Mouse (Mus musculus) gastrocnemius, adult 2 months (tissue): ENCODE results near the gene Nlgn2. TPM values are rescaled to one million over a fixed set of nuclear protein-coding genes. Genes with fewer than 3 reads are reported as not detected.

Experiments
- DNase-seq: peaks from one replicate; pipeline ENCODE4 v3.0.0; 2022
- H3K27ac ChIP-seq: fragments of 200-600 bp; 2 replicates; pipeline ENCODE4 v1.8.1; 2022; ENCODE audit warnings: mild to moderate bottlenecking
- H3K4me3 ChIP-seq: fragments of 200-600 bp; 2 replicates; pipeline ENCODE4 v1.8.1; 2022; ENCODE audit warnings: mild to moderate bottlenecking, moderate library complexity
- CTCF ChIP-seq: fragments of 200-600 bp; IDR thresholded peaks from 2 replicates; pipeline ENCODE4 v1.8.1; 2022; ENCODE audit warnings: antibody characterized with exemption, mild to moderate bottlenecking, moderate library complexity
- intact Hi-C: fragments of 180-260 bp; cut with DNase I; formaldehyde crosslinking; loops from one replicate; pipeline ENCODE4 v1.15.1; 2025
- microRNA-seq: library from miRNA; unstranded; fragments of <30 nt; microRNA quantifications from one replicate; pipeline ENCODE4 v1.2.0, GENCODE M21; 2021
- total RNA-seq, 2 experiments: library from RNA; stranded (reverse); gene quantifications; 2 replicates each; pipeline ENCODE4 v1.2.3; 2021

Nlgn2 gene
- total RNA-seq, 2 experiments from 2014 or later: 2.3 to 2.7 TPM

DNA sequence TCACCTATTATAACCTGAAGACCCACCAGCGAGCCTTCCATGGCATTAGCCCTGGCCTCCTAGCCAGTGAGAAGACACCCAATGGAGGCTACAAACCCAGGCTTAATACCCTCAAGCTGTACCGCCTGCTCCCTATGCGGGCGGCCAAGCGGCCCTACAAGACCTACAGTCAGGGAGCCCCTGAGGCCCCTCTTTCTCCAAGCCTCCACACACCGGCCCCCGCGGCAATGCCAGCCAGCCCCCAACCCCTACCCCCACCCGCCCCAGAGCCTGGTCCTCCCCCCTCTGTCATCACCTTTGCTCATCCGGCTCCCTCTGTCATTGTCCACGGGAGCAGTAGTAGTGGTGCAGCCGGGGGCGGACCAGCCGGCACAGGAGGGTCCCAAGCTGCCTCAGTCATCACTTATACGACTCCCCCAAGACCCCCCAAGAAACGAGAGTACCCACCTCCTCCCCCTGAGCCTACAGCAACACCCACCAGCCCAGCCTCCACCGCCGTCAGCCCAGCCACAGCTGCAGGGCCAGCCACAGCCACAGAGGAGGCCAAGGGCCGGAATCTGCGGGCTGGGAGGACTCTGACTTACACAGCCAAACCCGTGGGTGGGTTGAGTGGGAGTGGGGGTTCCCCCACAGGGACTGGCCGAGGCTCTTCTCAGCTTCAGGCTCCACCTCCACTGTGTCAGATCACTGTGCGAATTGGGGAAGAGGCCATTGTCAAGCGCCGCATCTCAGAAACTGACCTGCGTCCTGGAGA is 59.9 kb downstream of the Nlgn2 start:
- Histone ChIP-seq H3K27ac (no peak overlapping the region), H3K4me3 (no peak overlapping the region)
- TF ChIP-seq CTCF: no peak
- no peak for DNase-seq
- intact Hi-C loops: no loop called here

DNA sequence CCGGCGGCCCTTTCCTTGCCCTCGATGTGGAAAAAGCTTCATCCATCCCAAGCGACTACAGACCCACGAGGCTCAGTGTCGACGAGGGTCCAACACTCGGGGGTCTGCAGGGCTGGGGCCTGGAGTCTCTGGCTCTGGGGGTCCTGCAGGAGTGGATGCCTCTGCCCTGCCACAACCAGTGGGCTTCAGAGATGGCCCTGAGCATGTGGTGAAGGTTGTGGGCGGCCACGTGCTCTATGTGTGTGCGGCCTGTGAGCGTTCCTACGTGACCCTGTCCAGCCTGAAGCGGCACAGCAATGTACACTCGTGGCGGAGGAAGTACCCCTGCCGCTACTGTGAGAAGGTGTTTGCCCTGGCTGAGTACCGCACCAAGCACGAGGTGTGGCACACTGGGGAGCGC is 61.1 kb downstream of the Nlgn2 start:
- no peak overlapping the region for H3K27ac ChIP-seq
- TF ChIP-seq CTCF: no peak
- intact Hi-C loops: no loop called here
- no peak for DNase-seq
- no peak overlapping the region for H3K4me3 ChIP-seq

DNA sequence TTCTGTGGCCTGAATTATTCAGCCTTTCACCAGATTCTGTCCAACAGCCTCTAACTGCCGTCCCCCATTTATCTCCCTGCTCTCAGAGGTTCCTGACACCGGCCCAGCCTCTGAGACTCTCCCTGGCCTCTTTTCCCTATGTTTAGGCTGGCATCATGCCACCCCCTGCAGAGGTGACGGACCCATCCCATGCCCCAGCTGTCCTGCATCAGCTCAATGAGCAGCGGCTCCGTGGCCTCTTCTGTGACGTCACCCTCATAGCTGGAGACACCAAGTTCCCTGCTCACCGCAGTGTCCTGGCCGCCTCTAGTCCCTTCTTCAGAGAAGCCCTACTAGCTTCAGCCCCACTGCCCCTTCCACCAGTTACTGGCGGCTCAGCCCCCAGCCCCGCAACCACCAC is 61.9 kb downstream of the Nlgn2 start:
- DNase-seq: no peak
- Histone ChIP-seq H3K4me3 (no peak overlapping the region), H3K27ac (no peak overlapping the region)
- intact Hi-C loops: loop anchor here (2.0 kb wide), 1 partner anchor 15 kb away; no protein-coding TSS in a partner anchor
- TF ChIP-seq CTCF: no peak

DNA sequence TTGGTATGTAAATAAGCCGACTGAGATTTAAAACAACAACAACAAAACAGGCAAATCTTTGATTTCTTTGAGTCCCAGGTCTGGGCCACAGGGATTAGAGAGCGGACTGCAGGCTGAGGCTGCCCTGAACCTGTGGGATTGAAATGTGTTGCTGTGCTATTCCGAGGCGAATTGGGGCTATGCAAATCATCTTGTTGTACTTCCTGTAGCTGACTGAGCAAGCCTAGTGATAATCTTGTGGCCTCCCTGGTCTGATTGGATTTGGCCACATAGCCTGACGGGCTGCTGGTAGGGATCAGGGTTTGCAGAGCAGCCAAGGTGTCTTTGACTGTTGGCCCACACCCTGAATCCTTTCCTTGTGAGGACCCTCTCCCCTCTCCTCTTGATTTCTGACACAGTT is 62.6 kb downstream of the Nlgn2 start:
- no peak for TF ChIP-seq CTCF
- intact Hi-C loops: loop anchor here (2.0 kb wide), 1 partner anchor 16 kb away; no protein-coding TSS in a partner anchor
- DNase-seq: no peak
- Histone ChIP-seq H3K4me3 (no peak overlapping the region), H3K27ac (no peak overlapping the region)

Small RNA genes lying within 50 kb of the gene (microRNA-seq; reads per million reads assigned to microRNA genes)
- gene Mir6924: not detected

Other genes with a start within 250 kb of the Nlgn2 start
- 100 to 1,000 TPM; 271 to 389 TPM for gene Atp1b2, start 231.8 kb downstream of the Nlgn2 start, total RNA-seq
- gene Shbg, start 219.9 kb downstream of the Nlgn2 start, total RNA-seq: not detected
- gene Sat2, start 215.8 kb downstream of the Nlgn2 start, total RNA-seq: 1 to 10 TPM; 2.6 to 3.2 TPM
- 100 to 1,000 TPM in 1 of 2 experiments, 10 to 100 TPM in 1; 90.6 to 104 TPM for gene Fxr2, start 204.8 kb downstream of the Nlgn2 start, total RNA-seq
- gene Sox15, start 182.5 kb downstream of the Nlgn2 start, total RNA-seq: not detected
- gene Mpdu1, start 175.1 kb downstream of the Nlgn2 start, total RNA-seq: 1 to 10 TPM; 8.6 to 9.7 TPM
- 1 to 10 TPM; 1.7 to 3.2 TPM for gene Cd68, start 171.6 kb downstream of the Nlgn2 start, total RNA-seq
- gene Eif4a1, start 165.4 kb downstream of the Nlgn2 start, total RNA-seq: 10 to 100 TPM; 98.0 to 98.5 TPM
- 10 to 100 TPM; 25.4 to 28.1 TPM for gene Senp3, start 155.7 kb downstream of the Nlgn2 start, total RNA-seq
- gene Tnfsf13, start 152.0 kb downstream of the Nlgn2 start, total RNA-seq: 1 to 10 TPM in 1 of 2 experiments, under 1 TPM in 1; 0.64 to 1.1 TPM
- gene Tnfsf12, start 141.9 kb downstream of the Nlgn2 start, total RNA-seq: 10 to 100 TPM in 1 of 2 experiments, 1 to 10 TPM in 1; 6.5 to 10.6 TPM
- 1 to 10 TPM; 1.2 to 1.9 TPM for gene Tnfsfm13, start 141.7 kb downstream of the Nlgn2 start, total RNA-seq
- gene Polr2a, start 79.1 kb downstream of the Nlgn2 start, total RNA-seq: 10 to 100 TPM; 26.9 to 35.4 TPM
- not detected for gene Slc35g3, start 75.8 kb downstream of the Nlgn2 start, total RNA-seq
- gene Zbtb4, start 71.9 kb downstream of the Nlgn2 start, total RNA-seq: 10 to 100 TPM; 29.3 to 35.9 TPM
- gene Chrnb1, start 41.8 kb downstream of the Nlgn2 start, total RNA-seq: 10 to 100 TPM; 23.2 to 26.3 TPM
- gene Fgf11, start 35.9 kb downstream of the Nlgn2 start, total RNA-seq: 1 to 10 TPM; 3.9 to 4.7 TPM
- under 1 TPM; 0.20 to 0.41 TPM for gene Tmem102, start 32.2 kb downstream of the Nlgn2 start, total RNA-seq
- gene Gm39566, start 22.5 kb downstream of the Nlgn2 start, total RNA-seq: not detected
- gene Spem2, start 19.3 kb downstream of the Nlgn2 start, total RNA-seq: not detected
- gene Spem1, start 15.6 kb downstream of the Nlgn2 start, total RNA-seq: not detected
- gene Tmem256, start 730 bp upstream of the Nlgn2 start, total RNA-seq: 100 to 1,000 TPM; 144 to 165 TPM
- 10 to 100 TPM in 1 of 2 experiments, 1 to 10 TPM in 1; 9.6 to 13.0 TPM for gene Plscr3, start 8.6 kb upstream of the Nlgn2 start, total RNA-seq
- gene Tnk1, start 20.9 kb upstream of the Nlgn2 start, total RNA-seq: under 1 TPM in 1 of 2 experiments, not detected in 1; 0.11 TPM
- not detected for gene Tmem95, start 40.2 kb upstream of the Nlgn2 start, total RNA-seq
- gene Kctd11, start 43.6 kb upstream of the Nlgn2 start, total RNA-seq: 1 to 10 TPM; 1.3 to 1.7 TPM
- gene Acap1, start 57.8 kb upstream of the Nlgn2 start, total RNA-seq: under 1 TPM in 1 of 2 experiments, not detected in 1; 0.08 TPM
- under 1 TPM in 1 of 2 experiments, not detected in 1; 0.33 TPM for gene 2810408A11Rik, start 63.2 kb upstream of the Nlgn2 start, total RNA-seq
- 10 to 100 TPM; 25.2 to 33.5 TPM for gene Neurl4, start 63.3 kb upstream of the Nlgn2 start, total RNA-seq
- gene Gps2, start 76.1 kb upstream of the Nlgn2 start, total RNA-seq: 10 to 100 TPM; 47.1 to 49.6 TPM
- 100 to 1,000 TPM; 413 to 433 TPM for gene Eif5a, start 84.2 kb upstream of the Nlgn2 start, total RNA-seq
- 10 to 100 TPM in 1 of 2 experiments, 1 to 10 TPM in 1; 8.0 to 16.5 TPM for gene Ybx2, start 98.0 kb upstream of the Nlgn2 start, total RNA-seq
- gene Slc2a4, start 110.4 kb upstream of the Nlgn2 start, total RNA-seq: 100 to 1,000 TPM; 494 to 503 TPM
- gene Cldn7, start 127.0 kb upstream of the Nlgn2 start, total RNA-seq: not detected
- gene Ctdnep1, start 143.4 kb upstream of the Nlgn2 start, total RNA-seq: 100 to 1,000 TPM; 217 to 261 TPM
- 10 to 100 TPM; 33.0 to 45.2 TPM for gene Elp5, start 144.7 kb upstream of the Nlgn2 start, total RNA-seq
- 100 to 1,000 TPM; 194 to 232 TPM for gene Gabarap, start 153.4 kb upstream of the Nlgn2 start, total RNA-seq
- gene Phf23, start 158.0 kb upstream of the Nlgn2 start, total RNA-seq: 10 to 100 TPM; 19.2 to 21.8 TPM
- gene Dvl2, start 162.8 kb upstream of the Nlgn2 start, total RNA-seq: 1 to 10 TPM; 3.6 to 5.0 TPM
- gene Acadvl, start 177.6 kb upstream of the Nlgn2 start, total RNA-seq: 100 to 1,000 TPM; 266 to 502 TPM
- 1 to 10 TPM; 3.2 to 5.2 TPM for gene Dlg4, start 179.2 kb upstream of the Nlgn2 start, total RNA-seq
- not detected for gene Asgr1, start 216.3 kb upstream of the Nlgn2 start, total RNA-seq